Mouse (Mus musculus) spleen, adult 2 months (tissue): ENCODE results near the gene Rnf207.

ENCODE experiments used
- CTCF ChIP-seq: fragments of 200-500 bp; IDR thresholded peaks from 2 replicates; pipeline ENCODE4 v1.5.1; 2011; ENCODE audit warnings: mild to moderate bottlenecking, inconsistent platforms; ENCODE audit not compliant: insufficient read depth, insufficient read length, insufficient replicate concordance; ENCODE audit errors: extremely low read depth
- POLR2A ChIP-seq: fragments of 200-500 bp; IDR thresholded peaks from 2 replicates; pipeline ENCODE4 v1.6.1; 2011; ENCODE audit warnings: low read depth, low read length, inconsistent platforms

DNA sequence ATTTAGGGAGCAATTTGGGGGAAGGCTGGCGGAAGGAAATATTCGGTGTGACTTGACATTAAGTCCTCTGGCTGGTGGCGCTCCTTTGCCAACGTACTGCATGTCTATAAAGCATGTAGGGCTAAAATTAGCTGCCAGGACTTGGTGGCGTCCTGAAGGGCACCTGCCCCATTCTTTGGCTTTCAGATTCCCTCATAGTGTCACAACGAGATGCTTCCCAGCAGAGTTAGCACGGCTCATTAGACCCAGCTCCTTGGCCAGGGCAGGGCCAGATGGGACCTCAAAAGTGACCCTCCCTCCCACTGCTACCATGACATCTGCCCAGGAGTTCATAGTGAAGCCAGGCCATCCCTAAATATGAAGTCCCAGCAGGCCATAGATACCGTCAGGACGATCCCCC, 48.2 kb downstream of the Rnf207 start:
- TF ChIP-seq POLR2A = no peak
- TF ChIP-seq CTCF = no peak
